Mouse (Mus musculus) brain, embryonic 14.5 days (tissue): ENCODE measurements around the gene Bmp6.

Experiments
- CTCF ChIP-seq: fragments of 200-500 bp; IDR thresholded peaks from 2 replicates; pipeline ENCODE4 v1.5.1; 2012; ENCODE audit warnings: inconsistent platforms, mild to moderate bottlenecking, moderate library complexity, borderline replicate concordance; ENCODE audit not compliant: insufficient read depth, insufficient read length; ENCODE audit errors: extremely low read depth
- POLR2A ChIP-seq: fragments of 200-500 bp; IDR thresholded peaks from 2 replicates; pipeline ENCODE4 v1.6.1; 2012; ENCODE audit warnings: mild to moderate bottlenecking, inconsistent platforms, borderline replicate concordance; ENCODE audit not compliant: poor library complexity, insufficient read depth, insufficient read length, severe bottlenecking; ENCODE audit errors: extremely low read depth

DNA sequence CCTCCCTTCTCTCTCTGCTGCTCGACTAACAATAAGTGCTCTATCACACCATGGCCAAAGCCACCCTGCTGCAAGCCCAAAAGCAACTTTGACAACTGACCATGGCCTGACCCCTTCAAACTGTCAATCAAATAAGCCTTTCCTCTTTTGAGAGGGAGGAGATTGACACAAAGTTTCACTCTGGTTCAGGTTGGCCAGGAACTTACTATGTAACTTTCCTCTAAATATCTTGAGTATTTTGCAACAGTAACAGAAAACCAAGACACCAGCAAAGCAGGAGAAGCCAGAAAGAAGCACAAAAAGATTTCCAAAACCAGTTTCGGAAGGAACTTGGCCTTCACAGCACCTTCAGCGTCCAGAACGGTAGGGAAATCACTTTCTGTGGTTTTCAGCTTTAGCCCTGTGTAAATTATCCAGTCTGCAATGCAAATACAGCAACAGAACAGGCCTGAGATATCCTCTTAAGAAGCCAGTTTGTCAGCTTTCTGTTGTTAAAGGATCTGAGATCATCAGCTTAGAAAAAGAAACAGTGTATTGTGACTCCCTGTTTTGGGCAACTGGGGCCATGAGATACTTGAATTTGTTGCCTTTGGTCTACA is 177.2 kb downstream of the Bmp6 start:
- TF ChIP-seq CTCF (no peak), POLR2A (no peak)
